Mouse (Mus musculus) central nervous system, embryonic 11.5 days (tissue): ENCODE data around the gene Gm9747. TPM values are rescaled to one million over a fixed set of nuclear protein-coding genes. Genes with fewer than 3 reads are reported as not detected.

Experiments
- polyA plus RNA-seq: library from polyadenylated mRNA; depleted of rRNA; stranded (reverse); fragments of >200 nt; gene quantifications from 2 replicates; pipeline ENCODE4 v1.2.3, GENCODE M21; 2012; rRNA removed

Gm9747 gene
- polyA plus RNA-seq, result 0.45 TPM in 1 of 2 replicates, not detected in the other

DNA sequence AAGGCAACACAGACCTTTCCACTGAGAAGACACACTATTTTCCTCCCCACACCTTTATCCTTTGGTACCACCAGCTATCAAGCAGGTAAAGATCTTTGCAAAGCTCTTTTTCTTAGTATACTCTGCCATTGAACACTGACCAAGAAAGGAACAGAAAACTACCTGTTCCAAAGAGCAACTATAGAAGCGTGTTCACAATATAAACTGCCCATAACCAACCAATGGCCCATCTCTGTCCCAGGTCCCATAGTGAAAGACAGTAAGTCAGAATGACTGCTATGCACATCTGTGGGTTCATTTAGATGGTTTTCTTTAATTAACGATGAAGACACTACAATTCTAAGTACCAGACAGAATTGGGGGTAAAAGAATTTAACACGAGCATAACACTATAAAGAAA lies at the start of gene Gm9747:
Gene Gm9747 (plus strand): TSS at position 301 of the 400 bp plus-strand sequence.

Other genes starting within 250 kb of the Gm9747 start
- 10.6 and 17.1 TPM in 2 replicates for gene Irs1, start 58.3 kb downstream of the Gm9747 start, polyA plus RNA-seq
- gene Rhbdd1, start 83.3 kb downstream of the Gm9747 start, polyA plus RNA-seq, result 3.5 and 7.8 TPM in 2 replicates